Mouse (Mus musculus): ENCODE results near the gene 4931422A03Rik. TPM values are rescaled to one million over a fixed set of nuclear protein-coding genes. Genes with fewer than 3 reads are reported as not detected.
A peak's percentile ranks its signal among the peaks of the same experiment; 100 is the strongest.

The 4931422A03Rik gene
- polyA plus RNA-seq, 1 experiment from 2014 or later, result 1.9 TPM

DNA sequence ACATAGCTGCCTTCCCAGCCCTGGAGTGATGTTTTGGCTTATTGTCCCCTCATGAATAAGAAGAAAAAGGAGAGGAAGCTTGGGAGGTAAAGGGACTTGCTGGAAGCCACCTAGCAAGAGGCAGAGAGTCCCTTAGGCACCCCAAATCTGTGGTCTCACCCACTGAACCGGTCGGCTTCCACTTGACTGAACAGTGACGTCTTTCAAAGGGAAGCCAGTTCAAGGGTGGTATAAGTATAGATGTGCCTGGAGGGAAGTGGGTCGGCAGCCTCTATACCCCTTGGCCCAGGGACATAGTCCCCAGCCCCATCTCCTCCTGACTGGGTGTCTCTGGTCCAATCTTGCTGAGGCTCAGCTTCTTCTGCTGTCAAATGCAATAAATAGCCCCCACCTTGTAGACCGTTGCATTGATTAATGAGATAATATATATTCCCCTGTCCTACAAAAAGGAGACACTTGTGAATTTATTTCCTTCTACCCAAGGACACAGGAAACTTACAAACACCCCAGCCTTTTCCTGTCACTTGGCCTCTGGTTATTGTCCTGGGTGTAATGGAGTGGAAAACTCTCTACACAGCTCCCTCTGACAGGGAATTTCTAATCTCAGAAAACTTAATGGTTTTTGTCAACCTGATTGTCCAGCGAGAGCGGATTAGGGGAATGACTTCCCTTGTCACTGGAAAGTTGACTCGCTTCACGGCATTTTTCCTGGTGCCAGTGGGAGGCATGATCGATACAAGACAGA, 92.3 kb downstream of the 4931422A03Rik start:
- H3K27me3 ChIP-seq (ENCODE audit: control insufficient read depth, insufficient read depth, low read depth, low read length), result no peaks in the 10 kb centered on the region
- H3K4me3 ChIP-seq (ENCODE audit: low read length), result no peak overlapping the region
- no peak for ATAC-seq (ENCODE audit: low read depth)
- H3K9me3 ChIP-seq (ENCODE audit: control insufficient read depth, low read length), result no peaks in the 10 kb centered on the region
- H3K4me2 ChIP-seq (ENCODE audit: low read depth, low read length), result no peak overlapping the region
- H3K27ac ChIP-seq (ENCODE audit: low read length), result no peak overlapping the region
- 72% methylated on average over 10 of the region's 10 CpGs for WGBS
- no peak overlapping the region for H3K9ac ChIP-seq (ENCODE audit: low read length)
- no peaks in the 10 kb centered on the region; the same call in 1 of the 2 replicates for H3K4me1 ChIP-seq (replicated peaks; ENCODE audit: control insufficient read depth, insufficient read depth, low read length)
- no peaks in the 10 kb centered on the region for H3K36me3 ChIP-seq (ENCODE audit: control insufficient read depth, insufficient read depth, low read length)

DNA sequence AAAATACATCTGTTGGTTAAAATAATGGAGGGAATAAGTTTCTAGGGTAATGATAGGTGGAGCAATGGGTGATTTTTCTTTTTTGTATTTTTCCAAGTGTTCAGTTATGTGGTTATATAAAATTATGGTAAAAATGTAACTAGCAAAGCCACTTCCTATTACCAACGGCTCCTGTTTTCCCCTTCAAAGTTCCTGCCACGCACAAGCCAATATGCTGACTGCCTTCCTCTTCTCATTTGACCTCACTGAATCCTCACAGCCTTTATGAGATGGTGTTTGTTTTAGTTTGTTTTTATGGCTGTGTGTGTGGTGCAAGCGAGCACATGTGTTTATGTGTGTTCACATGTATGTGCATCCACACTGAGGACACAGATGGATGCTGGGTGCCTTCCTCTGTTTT, 93.5 kb downstream of the 4931422A03Rik start:
- Histone ChIP-seq H3K4me1 (replicated peaks; ENCODE audit: control insufficient read depth, insufficient read depth, low read length) (no peaks in the 10 kb centered on the region; the same call in 1 of the 2 replicates), H3K27me3 (ENCODE audit: control insufficient read depth, insufficient read depth, low read depth, low read length) (no peaks in the 10 kb centered on the region), H3K4me3 (ENCODE audit: low read length) (no peak overlapping the region), H3K4me2 (ENCODE audit: low read depth, low read length) (no peak overlapping the region), H3K36me3 (ENCODE audit: control insufficient read depth, insufficient read depth, low read length) (no peaks in the 10 kb centered on the region), H3K9me3 (ENCODE audit: control insufficient read depth, low read length) (no peaks in the 10 kb centered on the region), H3K9ac (ENCODE audit: low read length) (no peak overlapping the region), H3K27ac (ENCODE audit: low read length) (no peak overlapping the region)
- ATAC-seq (ENCODE audit: low read depth), result no peak
- WGBS, result 56% methylated on average over 3 of the region's 3 CpGs

DNA sequence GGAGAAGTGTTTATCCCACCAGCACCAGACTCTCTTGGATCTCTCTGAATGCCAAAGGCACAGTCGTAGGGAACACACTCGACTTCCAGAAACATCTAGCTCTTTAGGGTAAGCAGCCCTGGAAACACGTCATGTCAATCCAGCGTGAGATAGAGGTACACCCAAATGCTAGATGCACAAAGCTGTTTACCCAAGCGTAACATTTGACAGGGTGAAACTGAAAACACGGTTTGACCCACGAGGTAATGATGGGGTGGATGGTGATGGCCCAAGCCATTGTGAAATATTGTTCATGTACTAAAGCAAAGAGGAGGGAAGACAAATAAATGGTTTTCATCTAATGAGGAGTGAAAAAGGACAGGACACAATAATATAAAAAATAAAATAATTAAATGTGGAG, 93.9 kb downstream of the 4931422A03Rik start:
- no peaks in the 10 kb centered on the region for H3K27me3 ChIP-seq (ENCODE audit: control insufficient read depth, insufficient read depth, low read depth, low read length)
- H3K9ac ChIP-seq (ENCODE audit: low read length), result no peak overlapping the region
- no peak overlapping the region for H3K4me3 ChIP-seq (ENCODE audit: low read length)
- H3K4me1 ChIP-seq (replicated peaks; ENCODE audit: control insufficient read depth, insufficient read depth, low read length), result no peaks in the 10 kb centered on the region; the same call in 1 of the 2 replicates
- ATAC-seq (ENCODE audit: low read depth), result no peak
- 48% methylated on average over 7 of the region's 7 CpGs for WGBS
- no peaks in the 10 kb centered on the region for H3K9me3 ChIP-seq (ENCODE audit: control insufficient read depth, low read length)
- H3K27ac ChIP-seq (ENCODE audit: low read length), result no peak overlapping the region
- no peak overlapping the region for H3K4me2 ChIP-seq (ENCODE audit: low read depth, low read length)
- H3K36me3 ChIP-seq (ENCODE audit: control insufficient read depth, insufficient read depth, low read length), result no peaks in the 10 kb centered on the region

DNA sequence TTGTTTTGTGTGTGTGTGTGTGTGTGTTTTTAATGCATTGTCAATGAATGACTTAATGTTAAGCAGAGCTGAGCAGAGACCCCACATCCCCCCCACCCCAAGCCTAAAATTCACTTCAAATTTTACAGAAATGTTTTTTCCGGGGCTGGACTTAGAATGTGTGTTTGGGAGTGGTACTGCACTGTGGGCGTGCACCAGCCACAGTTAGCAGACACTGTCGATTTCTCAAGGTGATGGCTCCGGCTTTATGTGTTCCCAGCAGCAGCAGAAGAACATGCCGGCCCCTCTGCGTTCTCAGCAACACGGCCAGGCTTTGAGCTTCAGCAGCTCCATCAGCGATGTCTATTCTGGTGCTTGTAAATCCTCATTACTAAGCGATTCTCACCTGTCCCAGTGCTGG, 95.7 kb downstream of the 4931422A03Rik start:
- ATAC-seq (ENCODE audit: low read depth), result no peak
- Histone ChIP-seq H3K27ac (ENCODE audit: low read length) (no peak overlapping the region), H3K27me3 (ENCODE audit: control insufficient read depth, insufficient read depth, low read depth, low read length) (no peaks in the 10 kb centered on the region), H3K36me3 (ENCODE audit: control insufficient read depth, insufficient read depth, low read length) (no peaks in the 10 kb centered on the region), H3K4me2 (ENCODE audit: low read depth, low read length) (no peak overlapping the region), H3K9me3 (ENCODE audit: control insufficient read depth, low read length) (no peaks in the 10 kb centered on the region), H3K4me3 (ENCODE audit: low read length) (no peak overlapping the region), H3K9ac (ENCODE audit: low read length) (no peak overlapping the region), H3K4me1 (replicated peaks; ENCODE audit: control insufficient read depth, insufficient read depth, low read length) (no peaks in the 10 kb centered on the region; the same call in 1 of the 2 replicates)
- 76% methylated on average over 9 of the region's 9 CpGs for WGBS

DNA sequence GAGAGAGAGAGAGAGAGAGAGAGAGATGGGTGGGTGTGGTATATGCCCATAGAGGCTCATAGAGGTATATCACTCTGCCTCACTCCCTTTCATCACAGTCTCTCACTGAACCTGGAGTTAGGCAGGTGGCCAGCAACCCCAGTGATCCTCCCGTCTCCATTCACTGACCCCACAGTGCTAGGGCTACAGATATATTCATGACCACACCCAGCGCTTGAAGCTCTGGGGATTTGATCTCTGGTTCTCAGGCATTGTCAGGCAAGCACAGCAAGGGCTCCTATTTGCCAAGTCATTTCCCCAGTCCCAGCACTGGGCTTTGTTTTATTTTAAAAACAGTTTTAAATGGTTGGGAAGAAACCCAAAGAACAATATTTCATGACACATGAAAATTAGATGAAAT, 96.1 kb downstream of the 4931422A03Rik start:
- WGBS, result 49% methylated on average over 2 of the region's 2 CpGs
- Histone ChIP-seq H3K4me2 (ENCODE audit: low read depth, low read length) (no peak overlapping the region), H3K4me3 (ENCODE audit: low read length) (no peak overlapping the region), H3K27me3 (ENCODE audit: control insufficient read depth, insufficient read depth, low read depth, low read length) (no peaks in the 10 kb centered on the region), H3K27ac (ENCODE audit: low read length) (no peak overlapping the region), H3K4me1 (replicated peaks; ENCODE audit: control insufficient read depth, insufficient read depth, low read length) (no peaks in the 10 kb centered on the region; the same call in 1 of the 2 replicates), H3K9ac (ENCODE audit: low read length) (no peak overlapping the region), H3K9me3 (ENCODE audit: control insufficient read depth, low read length) (no peaks in the 10 kb centered on the region), H3K36me3 (ENCODE audit: control insufficient read depth, insufficient read depth, low read length) (no peaks in the 10 kb centered on the region)
- ATAC-seq (ENCODE audit: low read depth), result no peak

DNA sequence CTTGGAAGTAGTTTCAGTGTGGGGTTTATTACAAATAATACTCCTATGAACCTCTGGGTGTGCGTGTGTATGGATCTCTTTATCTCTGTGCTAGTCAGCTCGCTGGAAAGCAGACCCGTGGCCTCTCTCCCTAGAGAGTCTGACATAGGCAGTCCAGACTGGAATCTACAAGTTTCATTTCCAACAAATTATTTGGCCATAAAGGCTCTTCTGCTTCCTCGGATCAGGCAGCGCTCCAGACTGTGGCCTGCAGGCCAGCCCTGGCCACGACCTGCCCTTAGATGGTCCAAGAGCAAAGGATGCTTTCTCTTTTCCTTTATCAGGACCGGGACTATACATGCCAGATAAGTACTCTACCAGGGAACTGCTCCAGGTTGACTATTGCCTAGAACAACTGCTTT, 96.7 kb downstream of the 4931422A03Rik start:
- no peaks in the 10 kb centered on the region; the same call in 1 of the 2 replicates for H3K4me1 ChIP-seq (replicated peaks; ENCODE audit: control insufficient read depth, insufficient read depth, low read length)
- no peaks in the 10 kb centered on the region for H3K27me3 ChIP-seq (ENCODE audit: control insufficient read depth, insufficient read depth, low read depth, low read length)
- H3K9me3 ChIP-seq (ENCODE audit: control insufficient read depth, low read length), result no peaks in the 10 kb centered on the region
- no peak for ATAC-seq (ENCODE audit: low read depth)
- H3K27ac ChIP-seq (ENCODE audit: low read length), result no peak overlapping the region
- H3K4me3 ChIP-seq (ENCODE audit: low read length), result no peak overlapping the region
- H3K4me2 ChIP-seq (ENCODE audit: low read depth, low read length), result no peak overlapping the region
- H3K9ac ChIP-seq (ENCODE audit: low read length), result no peak overlapping the region
- WGBS, result 54% methylated on average over 7 of the region's 7 CpGs
- H3K36me3 ChIP-seq (ENCODE audit: control insufficient read depth, insufficient read depth, low read length), result no peaks in the 10 kb centered on the region

DNA sequence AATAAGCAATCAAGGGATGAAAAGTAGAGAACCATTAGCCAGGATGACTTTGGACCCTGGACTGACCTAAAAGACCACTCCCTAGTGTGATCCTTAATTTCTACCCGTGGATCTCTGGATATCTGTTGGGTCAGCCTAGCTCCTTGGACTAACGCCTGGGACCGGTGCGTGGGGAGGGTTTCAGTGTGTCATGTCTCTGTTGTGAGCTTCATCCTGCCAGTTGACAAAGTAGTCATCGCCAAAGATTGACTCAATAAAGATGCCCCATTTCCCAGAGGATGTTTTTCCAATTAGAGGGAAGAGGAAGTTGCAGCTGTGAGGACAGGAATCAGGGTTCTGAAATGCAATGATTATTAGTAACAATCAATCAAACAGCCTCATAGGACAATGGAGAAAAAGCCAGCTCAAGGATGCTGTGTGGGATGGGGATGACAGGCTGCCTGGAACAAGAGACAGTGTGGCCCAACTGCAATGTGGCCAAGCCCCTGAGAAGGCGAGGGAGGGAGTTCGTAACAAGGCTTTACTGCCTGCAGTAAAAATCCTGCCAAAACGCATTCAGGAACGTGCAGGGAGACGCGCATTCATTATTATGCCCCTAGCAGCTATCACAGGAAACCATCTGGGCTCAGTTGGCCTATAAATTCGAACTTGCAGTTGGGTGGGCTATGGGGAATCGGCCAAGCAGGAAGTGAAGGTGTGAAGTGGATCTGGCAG, 97.7 kb downstream of the 4931422A03Rik start:
- peak; percentile 73 for ATAC-seq (ENCODE audit: low read depth)
- 34% methylated on average over 13 of the region's 13 CpGs for WGBS
- H3K27me3 ChIP-seq (ENCODE audit: control insufficient read depth, insufficient read depth, low read depth, low read length), result no peaks in the 10 kb centered on the region
- H3K9ac ChIP-seq (ENCODE audit: low read length), result no peak overlapping the region
- H3K27ac ChIP-seq (ENCODE audit: low read length), result no peak overlapping the region
- H3K4me1 ChIP-seq (replicated peaks; ENCODE audit: control insufficient read depth, insufficient read depth, low read length), result no peaks in the 10 kb centered on the region; the same call in 1 of the 2 replicates
- H3K4me2 ChIP-seq (ENCODE audit: low read depth, low read length), result no peak overlapping the region
- no peaks in the 10 kb centered on the region for H3K9me3 ChIP-seq (ENCODE audit: control insufficient read depth, low read length)
- H3K4me3 ChIP-seq (ENCODE audit: low read length), result no peak overlapping the region
- H3K36me3 ChIP-seq (ENCODE audit: control insufficient read depth, insufficient read depth, low read length), result no peaks in the 10 kb centered on the region

DNA sequence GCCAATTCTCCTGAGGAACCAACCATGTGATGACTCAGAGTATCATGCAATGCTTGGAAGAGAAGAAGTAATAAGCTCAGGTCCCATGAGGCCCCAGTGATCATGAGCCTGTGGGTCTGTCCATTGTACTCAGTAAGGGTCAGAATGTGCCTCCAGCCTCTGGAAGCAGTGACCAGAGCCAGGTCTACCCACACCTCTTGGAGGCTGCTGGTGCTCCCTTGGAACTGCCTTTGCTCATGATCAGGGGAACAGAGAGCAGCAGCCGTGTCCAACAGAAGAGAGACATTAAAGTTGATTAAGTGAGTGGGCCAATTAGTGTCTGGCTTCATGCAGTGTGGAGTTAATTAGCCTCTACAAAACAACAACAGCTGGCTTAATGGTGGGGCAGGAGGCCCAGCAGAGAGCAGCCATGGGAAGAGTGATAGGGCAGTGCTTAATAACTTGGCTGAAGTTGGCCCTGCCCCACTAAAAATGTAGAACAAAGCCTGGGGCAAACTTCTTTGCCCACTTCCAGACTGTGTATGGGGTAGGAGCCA, 100.5 kb downstream of the 4931422A03Rik start:
- H3K4me2 ChIP-seq (ENCODE audit: low read depth, low read length), result no peak overlapping the region
- no peaks in the 10 kb centered on the region for H3K9me3 ChIP-seq (ENCODE audit: control insufficient read depth, low read length)
- no peak overlapping the region for H3K9ac ChIP-seq (ENCODE audit: low read length)
- H3K27ac ChIP-seq (ENCODE audit: low read length), result no peak overlapping the region
- no peaks in the 10 kb centered on the region for H3K27me3 ChIP-seq (ENCODE audit: control insufficient read depth, insufficient read depth, low read depth, low read length)
- H3K36me3 ChIP-seq (ENCODE audit: control insufficient read depth, insufficient read depth, low read length), result no peaks in the 10 kb centered on the region
- no peak overlapping the region for H3K4me3 ChIP-seq (ENCODE audit: low read length)
- 67% methylated on average over 1 of the region's 1 CpGs for WGBS
- H3K4me1 ChIP-seq (replicated peaks; ENCODE audit: control insufficient read depth, insufficient read depth, low read length), result no peaks in the 10 kb centered on the region; the same call in 1 of the 2 replicates
- ATAC-seq (ENCODE audit: low read depth), result no peak; the same call in 1 of the 2 replicates

DNA sequence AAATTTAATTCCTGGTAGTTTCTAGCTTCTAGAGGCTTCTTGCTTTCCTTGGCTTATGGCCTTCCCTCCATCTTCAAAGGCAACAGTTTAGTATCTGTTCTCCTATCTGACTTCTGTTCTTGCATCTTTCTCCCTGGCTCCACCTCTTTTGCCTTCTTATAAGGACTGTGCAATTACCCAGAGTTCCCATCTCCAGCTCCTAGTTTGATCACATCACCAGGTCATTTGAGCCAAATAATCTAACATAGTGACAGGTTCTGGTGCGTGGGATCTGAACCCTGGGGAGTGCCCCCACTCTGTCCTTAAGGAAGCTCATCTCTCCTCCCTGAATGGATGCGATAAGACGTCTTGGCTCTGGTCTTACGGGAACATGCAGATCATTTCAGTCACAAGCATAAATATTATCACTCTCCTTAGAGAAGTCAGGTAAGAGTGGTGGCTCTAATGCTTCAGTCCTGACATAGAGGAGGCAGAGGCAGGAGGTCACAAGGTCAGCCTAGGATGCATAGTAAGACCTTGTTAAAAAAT, 101.5 kb downstream of the 4931422A03Rik start:
- Histone ChIP-seq H3K27ac (ENCODE audit: low read length) (no peak overlapping the region), H3K4me1 (replicated peaks; ENCODE audit: control insufficient read depth, insufficient read depth, low read length) (no peaks in the 10 kb centered on the region; the same call in 1 of the 2 replicates), H3K36me3 (ENCODE audit: control insufficient read depth, insufficient read depth, low read length) (no peaks in the 10 kb centered on the region), H3K27me3 (ENCODE audit: control insufficient read depth, insufficient read depth, low read depth, low read length) (no peaks in the 10 kb centered on the region), H3K4me3 (ENCODE audit: low read length) (no peak overlapping the region), H3K9me3 (ENCODE audit: control insufficient read depth, low read length) (no peaks in the 10 kb centered on the region), H3K9ac (ENCODE audit: low read length) (no peak overlapping the region), H3K4me2 (ENCODE audit: low read depth, low read length) (no peak overlapping the region)
- WGBS, result 78% methylated on average over 4 of the region's 4 CpGs
- no peak for ATAC-seq (ENCODE audit: low read depth)

Data from lung, embryonic 16.5 days (tissue).